Comparison of ENCODE assay signal across 26 mouse cellular contexts in genomic region chr5:135576055-135576454, GRCm38 (mm10). TPM values are rescaled to one million over a fixed set of nuclear protein-coding genes. Genes with fewer than 3 reads are reported as not detected.
A peak's percentile ranks its signal among the peaks of the same experiment; 100 is the strongest.
DNase-seq lines count a peak whose midpoint lies in the region.
"Had no signal": no experiment of that assay in that cellular context is flagged by ENCODE, and none has a peak within 500 bp of the region (broad histone marks: within the 10 kb centered on the region; RNA-seq: fewer than 3 reads in every experiment).

No protein-coding gene starts in this region.

- 55% methylated on average over 4 of the region's 4 CpGs for WGBS in heart, embryonic 10.5 days

- intact Hi-C loops in heart, postnatal 14 days (cut with DNase I), result no loop called here

- H3K27ac ChIP-seq in heart, embryonic 10.5 days, result no peak overlapping the region
- H3K27ac ChIP-seq: embryonic facial prominence, embryonic 10.5 days; embryonic facial prominence, embryonic 12.5 days; forebrain, embryonic 13.5 days; forebrain, embryonic 15.5 days had no signal

- peak; percentile 23 to 51 for DNase-seq in adrenal gland, adult (ENCODE audit: inconsistent age in 2 of 2, low spot score in 1 of 2)
- DNase-seq in adrenal gland, postnatal 14 days, result no peak
- peak; percentile 5 for DNase-seq in adrenal gland, postnatal 10 days
- DNase-seq in adrenal gland, postnatal 36 days, result no peak
- DNase-seq in heart, embryonic 10.5 days (ENCODE audit: low spot score), result peak; percentile 68
- DNase-seq in heart, postnatal 14 days, result no peak
- DNase-seq: adrenal gland, adult 8-10 months; B cell, adult 2 months; cerebellum, adult 11-12 months; cerebellum, adult 2 months; cerebellum, adult 9-10 months; cerebellum, postnatal 10 days; cerebellum, postnatal 25 days; forebrain, postnatal 0 days had no signal

- H3K36me3 ChIP-seq in heart, embryonic 10.5 days, result no peaks in the 10 kb centered on the region
- H3K36me3 ChIP-seq: embryonic facial prominence, embryonic 10.5 days; embryonic facial prominence, embryonic 12.5 days; forebrain, embryonic 15.5 days; G1E had no signal

- no peaks in the 10 kb centered on the region for H3K4me1 ChIP-seq in heart, embryonic 10.5 days
- H3K4me1 ChIP-seq: embryonic facial prominence, embryonic 10.5 days; embryonic facial prominence, embryonic 12.5 days; forebrain, embryonic 13.5 days; forebrain, embryonic 15.5 days had no signal

- no peak overlapping the region for H3K4me3 ChIP-seq in heart, embryonic 10.5 days
- H3K4me3 ChIP-seq: embryonic facial prominence, embryonic 10.5 days; embryonic facial prominence, embryonic 12.5 days; forebrain, embryonic 13.5 days; forebrain, embryonic 15.5 days had no signal

- H3K9me3 ChIP-seq in heart, embryonic 10.5 days, result no peaks in the 10 kb centered on the region
- H3K9me3 ChIP-seq: embryonic facial prominence, embryonic 12.5 days; forebrain, embryonic 15.5 days; G1E had no signal

- H3K27me3 ChIP-seq in heart, embryonic 10.5 days (ENCODE audit: insufficient read depth, poor library complexity, severe bottlenecking), result no peaks in the 10 kb centered on the region
- H3K27me3 ChIP-seq: CH12.LX; embryonic facial prominence, embryonic 12.5 days; forebrain, embryonic 13.5 days; forebrain, embryonic 15.5 days had no signal

RNA-seq across cellular contexts. Expression of gene Ccl24, which starts 3.2 kb away (rescaled TPM):
- total RNA-seq in adrenal gland, postnatal 14 days (2021), result 1.6 and 3.1 TPM in 2 replicates
- 1 to 10 TPM; 3.6 to 4.0 TPM for total RNA-seq in adrenal gland, postnatal 10 days (2021)
- under 1 TPM; 0.73 to 0.82 TPM for total RNA-seq in adrenal gland, postnatal 36 days (2021)
- polyA plus RNA-seq in heart, embryonic 10.5 days (2016; fragmentation: Nextera tagmentation; extraction: Ambion mirVana), result 0.23 TPM in 1 of 2 replicates, not detected in the other
- total RNA-seq in heart, postnatal 14 days (2021), result 1 to 10 TPM; 1.6 to 2.2 TPM
- total RNA-seq: CH12.LX, G1E had no signal
- polyA plus RNA-seq: activated CD4-positive, CD25-positive, alpha-beta regulatory T cell, adult 4 months; CD4-positive, CD25-positive, alpha-beta regulatory T cell, adult 4 months; G1E; Patski had no signal

RNA-seq across cellular contexts. Expression of gene Ccl26, which starts 12.7 kb away (rescaled TPM):
- total RNA-seq in adrenal gland, postnatal 14 days (2021), result not detected in 2 replicates
- total RNA-seq in adrenal gland, postnatal 10 days (2021), result not detected
- not detected for total RNA-seq in adrenal gland, postnatal 36 days (2021)
- polyA plus RNA-seq in heart, embryonic 10.5 days (2016; fragmentation: Nextera tagmentation; extraction: Ambion mirVana), result not detected in 2 replicates
- total RNA-seq in heart, postnatal 14 days (2021), result not detected
- total RNA-seq: adrenal gland, adult 8-10 months; CH12.LX; forebrain, postnatal 0 days; G1E had no signal
- polyA plus RNA-seq: activated CD4-positive, CD25-positive, alpha-beta regulatory T cell, adult 4 months; CD4-positive, CD25-positive, alpha-beta regulatory T cell, adult 4 months; cerebellum, adult 2 months; cortical plate, adult 2 months; embryonic facial prominence, embryonic 10.5 days; embryonic facial prominence, embryonic 12.5 days; embryonic facial prominence, embryonic 14.5 days; forebrain, embryonic 11.5 days; forebrain, embryonic 13.5 days; forebrain, embryonic 15.5 days; forebrain, postnatal 0 days; G1E; Patski had no signal

RNA-seq across cellular contexts. Expression of gene Hip1, which starts 31.1 kb away (rescaled TPM):
- 31.1 and 38.5 TPM in 2 replicates for total RNA-seq in adrenal gland, postnatal 14 days (2021)
- 10 to 100 TPM; 33.7 to 39.3 TPM for total RNA-seq in adrenal gland, postnatal 10 days (2021)
- total RNA-seq in adrenal gland, postnatal 36 days (2021), result 10 to 100 TPM; 20.0 to 28.0 TPM
- polyA plus RNA-seq in heart, embryonic 10.5 days (2016; fragmentation: Nextera tagmentation; extraction: Ambion mirVana), result 41.7 and 45.7 TPM in 2 replicates
- 10 to 100 TPM; 45.6 to 45.9 TPM for total RNA-seq in heart, postnatal 14 days (2021)
- polyA plus RNA-seq: G1E had no signal

RNA-seq across cellular contexts. Expression of gene Rhbdd2, which starts 56.4 kb away (rescaled TPM):
- 34.2 and 34.8 TPM in 2 replicates for total RNA-seq in adrenal gland, postnatal 14 days (2021)
- total RNA-seq in adrenal gland, postnatal 10 days (2021), result 10 to 100 TPM; 35.2 to 39.1 TPM
- total RNA-seq in adrenal gland, postnatal 36 days (2021), result 10 to 100 TPM; 46.9 to 48.8 TPM
- polyA plus RNA-seq in heart, embryonic 10.5 days (2016; fragmentation: Nextera tagmentation; extraction: Ambion mirVana), result 42.9 and 48.7 TPM in 2 replicates
- 10 to 100 TPM; 13.8 to 16.9 TPM for total RNA-seq in heart, postnatal 14 days (2021)

Comparison
In these comparisons a context has a peak if more than half of its experiments do, and no peak if none do; other contexts are left out.
1. DNase-seq: peak in adrenal gland, adult (2 of 2), adrenal gland, postnatal 10 days (single experiment) and heart, embryonic 10.5 days (single experiment); none in adrenal gland, postnatal 14 days (single experiment), adrenal gland, postnatal 36 days (0 of 2) and heart, postnatal 14 days (0 of 2).